Mouse (Mus musculus): Measurements from ENCODE around the gene Cep78. TPM values are rescaled to one million over a fixed set of nuclear protein-coding genes. Genes with fewer than 3 reads are reported as not detected.

The Cep78 gene
- polyA plus RNA-seq, 1 experiment from 2014 or later = 9.0 TPM

DNA sequence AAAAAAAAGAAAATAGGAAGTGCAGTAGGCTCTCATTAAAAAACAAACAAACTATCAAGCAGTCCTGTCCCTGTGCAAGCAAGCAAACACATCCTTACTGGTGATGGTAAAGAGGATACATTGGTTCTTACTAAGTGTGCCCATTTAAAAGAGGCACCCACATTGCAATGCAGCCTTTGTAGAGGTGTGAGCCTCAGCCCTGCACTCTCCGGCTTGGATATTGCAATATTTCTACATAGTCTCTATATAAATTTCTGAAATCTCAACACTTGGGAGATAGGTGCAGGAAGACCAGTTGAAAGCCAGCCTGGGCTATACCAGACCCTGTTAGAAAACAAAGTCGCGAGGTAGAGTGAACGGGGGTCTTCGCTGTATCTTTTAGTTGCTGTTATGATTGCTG lies 41.5 kb upstream of the Cep78 start:
- Histone ChIP-seq H3K9ac (ENCODE audit: low read length) (no peak overlapping the region), H3K9me3 (ENCODE audit: control insufficient read depth, low read length) (no peaks in the 10 kb centered on the region), H3K4me3 (ENCODE audit: low read depth, low read length) (no peak overlapping the region), H3K27ac (replicated peaks) (no peak overlapping the region), H3K36me3 (ENCODE audit: control insufficient read depth, insufficient read depth, low read length) (no peaks in the 10 kb centered on the region), H3K4me1 (replicated peaks; ENCODE audit: control insufficient read depth, insufficient read depth) (no peaks in the 10 kb centered on the region), H3K27me3 (ENCODE audit: control insufficient read depth, insufficient read depth, low read length) (no peaks in the 10 kb centered on the region), H3K4me2 (replicated peaks; ENCODE audit: low read depth) (no peak overlapping the region)
- TF ChIP-seq CTCF (IDR thresholded peaks at IDR 0.05; ENCODE audit: low read depth) = no peak
- TF ChIP-seq EP300 (optimal IDR thresholded peaks at IDR 0.05) = no peak
- no peak for ATAC-seq (ENCODE audit: low FRiP score, low TSS enrichment)
- DNase-seq (ENCODE audit: low spot score) = no peak
- WGBS = 96% methylated on average over 5 of the region's 5 CpGs

DNA sequence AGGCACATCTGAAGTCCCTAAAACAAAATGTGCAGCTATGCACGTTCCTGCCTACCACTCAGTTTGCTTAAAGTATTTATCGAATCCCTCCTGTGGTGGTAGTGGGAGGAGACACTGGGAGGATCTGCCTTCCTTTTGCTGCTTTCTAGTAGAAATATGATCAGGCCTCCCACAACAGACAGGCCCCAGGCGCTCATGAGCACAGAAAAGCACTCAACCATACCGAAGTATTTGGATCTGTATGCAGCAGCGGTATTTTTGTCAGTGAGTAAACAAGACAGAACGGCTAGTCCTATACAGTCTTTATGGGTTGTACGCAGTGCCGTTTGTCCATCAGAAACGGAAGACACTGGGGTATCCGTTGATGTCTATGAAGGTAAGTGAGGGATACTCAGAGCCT lies 37.4 kb upstream of the Cep78 start:
- H3K4me2 ChIP-seq (replicated peaks; ENCODE audit: low read depth) = no peak overlapping the region
- H3K4me1 ChIP-seq (replicated peaks; ENCODE audit: control insufficient read depth, insufficient read depth) = no peaks in the 10 kb centered on the region
- 48% methylated on average over 10 of the region's 10 CpGs for WGBS
- no peaks in the 10 kb centered on the region for H3K27me3 ChIP-seq (ENCODE audit: control insufficient read depth, insufficient read depth, low read length)
- no peaks in the 10 kb centered on the region for H3K36me3 ChIP-seq (ENCODE audit: control insufficient read depth, insufficient read depth, low read length)
- DNase-seq (ENCODE audit: low spot score) = no peak
- no peak for TF ChIP-seq EP300 (optimal IDR thresholded peaks at IDR 0.05)
- peak overlapping the region; percentile 30; the same call in 1 of the 2 replicates for H3K27ac ChIP-seq (replicated peaks)
- H3K4me3 ChIP-seq (ENCODE audit: low read depth, low read length) = no peak overlapping the region
- H3K9me3 ChIP-seq (ENCODE audit: control insufficient read depth, low read length) = no peaks in the 10 kb centered on the region
- H3K9ac ChIP-seq (ENCODE audit: low read length) = no peak overlapping the region
- no peak for ATAC-seq (ENCODE audit: low FRiP score, low TSS enrichment)

DNA sequence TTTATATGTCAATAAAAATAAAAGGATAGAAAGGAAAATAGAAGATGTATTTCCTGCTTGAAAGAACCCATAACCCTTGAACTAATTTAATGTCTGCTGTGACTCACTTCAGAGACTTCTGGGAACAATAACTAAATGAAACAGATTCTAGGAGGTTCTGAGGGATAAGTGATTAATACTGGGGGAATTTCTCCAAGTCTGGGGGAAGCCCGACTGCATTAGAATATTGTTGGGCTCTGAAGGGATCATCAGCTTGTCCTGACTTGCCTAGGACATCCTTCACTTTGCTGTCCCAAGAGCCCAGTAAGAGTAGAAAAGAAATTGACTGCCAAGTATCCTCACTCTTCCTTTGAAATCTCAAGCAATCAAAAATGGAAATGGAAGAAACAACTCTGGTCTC lies 31.4 kb upstream of the Cep78 start:
- no peaks in the 10 kb centered on the region for H3K9me3 ChIP-seq (ENCODE audit: control insufficient read depth, low read length)
- H3K4me2 ChIP-seq (replicated peaks; ENCODE audit: low read depth) = no peak overlapping the region
- H3K9ac ChIP-seq (ENCODE audit: low read length) = no peak overlapping the region
- DNase-seq (ENCODE audit: low spot score) (no peak), ATAC-seq (ENCODE audit: low FRiP score, low TSS enrichment) (peak; percentile 51; the same call in 1 of the 2 replicates)
- no peaks in the 10 kb centered on the region for H3K4me1 ChIP-seq (replicated peaks; ENCODE audit: control insufficient read depth, insufficient read depth)
- 25% methylated on average over 1 of the region's 1 CpGs for WGBS
- no peaks in the 10 kb centered on the region for H3K36me3 ChIP-seq (ENCODE audit: control insufficient read depth, insufficient read depth, low read length)
- no peaks in the 10 kb centered on the region for H3K27me3 ChIP-seq (ENCODE audit: control insufficient read depth, insufficient read depth, low read length)
- H3K27ac ChIP-seq (replicated peaks) = no peak overlapping the region
- TF ChIP-seq CTCF (IDR thresholded peaks at IDR 0.05; ENCODE audit: low read depth) (no peak), EP300 (optimal IDR thresholded peaks at IDR 0.05) (no peak)
- no peak overlapping the region for H3K4me3 ChIP-seq (ENCODE audit: low read depth, low read length)

DNA sequence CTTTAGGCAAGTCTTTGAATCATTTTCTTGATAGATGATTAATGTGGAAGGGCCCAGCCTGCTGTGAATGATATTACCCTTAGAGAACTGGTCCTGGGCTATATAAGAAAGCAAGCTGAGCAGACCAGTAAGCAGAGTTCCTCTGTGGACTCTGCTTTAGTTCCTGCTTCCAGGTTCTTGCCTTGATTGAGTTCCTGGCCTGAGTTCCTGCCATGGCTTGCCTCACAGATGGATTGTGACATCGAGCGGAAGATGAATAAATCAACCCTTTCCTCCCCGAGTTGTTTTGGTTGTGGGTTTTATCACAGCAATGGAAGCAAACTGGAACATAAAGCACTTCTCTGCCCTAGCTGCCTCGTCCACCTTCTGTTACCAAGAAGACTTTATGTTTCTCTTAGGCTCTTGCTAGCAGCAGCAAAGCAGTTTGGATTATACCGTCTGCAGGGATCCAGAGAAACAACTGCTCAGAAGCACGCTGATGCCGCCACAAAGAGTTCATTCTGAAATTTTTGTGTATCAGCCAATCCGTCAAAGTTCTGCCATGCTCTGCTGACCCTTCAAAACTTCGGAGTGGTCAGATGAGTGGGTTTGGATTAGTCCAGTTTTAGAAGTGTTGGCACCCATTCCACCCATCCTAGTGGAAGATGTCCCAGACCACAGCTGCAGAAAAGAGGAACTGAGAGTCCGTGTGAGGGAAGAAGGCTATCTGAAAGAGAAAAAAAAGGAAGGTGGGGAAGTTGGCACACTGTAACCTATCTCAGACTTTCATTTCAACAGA lies 30.6 kb upstream of the Cep78 start:
- Histone ChIP-seq H3K4me2 (replicated peaks; ENCODE audit: low read depth) (no peak overlapping the region), H3K36me3 (ENCODE audit: control insufficient read depth, insufficient read depth, low read length) (no peaks in the 10 kb centered on the region), H3K9ac (ENCODE audit: low read length) (no peak overlapping the region), H3K4me1 (replicated peaks; ENCODE audit: control insufficient read depth, insufficient read depth) (no peaks in the 10 kb centered on the region), H3K9me3 (ENCODE audit: control insufficient read depth, low read length) (no peaks in the 10 kb centered on the region), H3K27me3 (ENCODE audit: control insufficient read depth, insufficient read depth, low read length) (no peaks in the 10 kb centered on the region), H3K27ac (replicated peaks) (peak overlapping the region; percentile 61), H3K4me3 (ENCODE audit: low read depth, low read length) (no peak overlapping the region)
- ATAC-seq (ENCODE audit: low FRiP score, low TSS enrichment) = no peak
- WGBS = 53% methylated on average over 10 of the region's 10 CpGs
- no peak for DNase-seq (ENCODE audit: low spot score)
- no peak for TF ChIP-seq CTCF (IDR thresholded peaks at IDR 0.05; ENCODE audit: low read depth)

DNA sequence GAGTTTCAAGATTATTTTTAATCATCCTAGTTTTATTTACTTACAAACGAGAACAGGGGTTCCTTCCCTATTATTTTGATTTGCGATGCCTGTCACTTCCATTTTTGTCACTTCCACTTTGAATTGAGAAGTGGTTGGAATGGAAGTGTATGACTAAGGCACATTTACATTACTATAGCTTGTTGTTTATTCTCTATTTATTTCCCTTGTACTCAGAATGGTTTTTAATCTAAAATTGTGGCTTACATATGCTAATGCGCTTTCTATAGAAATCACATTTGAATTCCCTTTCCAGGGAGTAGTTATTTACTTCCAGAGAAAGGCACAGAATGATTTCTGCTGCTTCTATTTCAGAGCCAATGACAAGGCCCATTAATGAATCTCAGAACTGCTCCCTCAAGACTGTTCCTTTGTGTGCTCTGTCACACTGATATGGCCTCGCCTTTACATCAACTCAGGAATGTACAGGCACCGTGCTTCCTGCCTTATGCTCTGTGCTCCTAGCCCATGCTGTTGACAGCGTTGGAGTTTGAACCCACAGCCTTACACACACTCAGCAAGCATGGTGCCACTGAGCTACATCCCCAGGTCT lies 25.1 kb upstream of the Cep78 start:
- 61% methylated on average over 6 of the region's 6 CpGs for WGBS
- Histone ChIP-seq H3K36me3 (ENCODE audit: control insufficient read depth, insufficient read depth, low read length) (no peaks in the 10 kb centered on the region), H3K4me2 (replicated peaks; ENCODE audit: low read depth) (no peak overlapping the region), H3K27me3 (ENCODE audit: control insufficient read depth, insufficient read depth, low read length) (no peaks in the 10 kb centered on the region), H3K4me1 (replicated peaks; ENCODE audit: control insufficient read depth, insufficient read depth) (no peaks in the 10 kb centered on the region), H3K9me3 (ENCODE audit: control insufficient read depth, low read length) (no peaks in the 10 kb centered on the region), H3K9ac (ENCODE audit: low read length) (no peak overlapping the region), H3K4me3 (ENCODE audit: low read depth, low read length) (no peak overlapping the region), H3K27ac (replicated peaks) (no peak overlapping the region)
- no peak for TF ChIP-seq EP300 (optimal IDR thresholded peaks at IDR 0.05)
- TF ChIP-seq CTCF (IDR thresholded peaks at IDR 0.05; ENCODE audit: low read depth) = no peak
- DNase-seq (ENCODE audit: low spot score) (no peak), ATAC-seq (ENCODE audit: low FRiP score, low TSS enrichment) (no peak)

DNA sequence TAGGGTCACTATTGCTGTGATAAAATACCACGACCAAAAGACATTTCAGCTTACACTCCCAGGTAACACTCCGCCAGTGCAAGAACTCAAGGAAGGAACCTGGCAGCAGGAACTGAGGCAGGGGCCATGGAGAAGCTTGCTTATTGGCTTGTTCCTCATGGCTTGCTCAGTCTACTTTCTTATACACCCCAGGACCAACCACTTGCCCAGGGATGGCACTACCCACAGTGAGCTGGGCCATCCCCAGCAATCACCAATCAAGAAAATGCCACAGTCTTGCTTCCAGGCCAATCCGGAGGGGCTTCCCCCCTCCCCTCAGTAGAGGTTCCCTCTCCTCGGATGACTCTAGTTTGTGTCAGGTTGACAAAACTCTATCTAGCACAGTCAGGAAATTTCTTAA lies 24.3 kb upstream of the Cep78 start:
- Histone ChIP-seq H3K9me3 (ENCODE audit: control insufficient read depth, low read length) (no peaks in the 10 kb centered on the region), H3K4me3 (ENCODE audit: low read depth, low read length) (no peak overlapping the region), H3K4me1 (replicated peaks; ENCODE audit: control insufficient read depth, insufficient read depth) (no peaks in the 10 kb centered on the region), H3K4me2 (replicated peaks; ENCODE audit: low read depth) (no peak overlapping the region), H3K9ac (ENCODE audit: low read length) (no peak overlapping the region), H3K27me3 (ENCODE audit: control insufficient read depth, insufficient read depth, low read length) (no peaks in the 10 kb centered on the region), H3K36me3 (ENCODE audit: control insufficient read depth, insufficient read depth, low read length) (no peaks in the 10 kb centered on the region), H3K27ac (replicated peaks) (no peak overlapping the region)
- DNase-seq (ENCODE audit: low spot score) (no peak), ATAC-seq (ENCODE audit: low FRiP score, low TSS enrichment) (no peak)
- WGBS = 80% methylated on average over 4 of the region's 4 CpGs
- no peak for TF ChIP-seq EP300 (optimal IDR thresholded peaks at IDR 0.05)
- no peak for TF ChIP-seq CTCF (IDR thresholded peaks at IDR 0.05; ENCODE audit: low read depth)
